Mouse (Mus musculus) left cerebral cortex, adult 2 months (tissue): Measurements from ENCODE around the gene Il9. TPM values are rescaled to one million over a fixed set of nuclear protein-coding genes. Genes with fewer than 3 reads are reported as not detected.

Experiments
- DNase-seq, 2 experiments: peaks; one replicate each; pipeline ENCODE4 v3.0.0; 2021 to 2022; ENCODE audit warnings: low spot score in 2 of 2, mixed read lengths in 1 of 2; ENCODE audit errors: extremely low spot score in 1 of 2
- H3K27ac ChIP-seq: fragments of 200-600 bp; 2 replicates; pipeline ENCODE4 v1.8.1; 2022
- H3K4me3 ChIP-seq: fragments of 200-600 bp; 2 replicates; pipeline ENCODE4 v1.8.1; 2022
- CTCF ChIP-seq: fragments of 200-600 bp; IDR thresholded peaks from 2 replicates; pipeline ENCODE4 v1.8.1; 2022; ENCODE audit warnings: antibody characterized with exemption, mild to moderate bottlenecking, moderate library complexity
- intact Hi-C: fragments of 180-260 bp; cut with DNase I; formaldehyde crosslinking; loops from one replicate; pipeline ENCODE4 v1.15.1; 2025
- total RNA-seq, 2 experiments: library from RNA; stranded (reverse); gene quantifications; 2 replicates each; pipeline ENCODE4 v1.2.3; 2021

Gene Il9
- total RNA-seq, 2 experiments from 2014 or later = not detected

DNA sequence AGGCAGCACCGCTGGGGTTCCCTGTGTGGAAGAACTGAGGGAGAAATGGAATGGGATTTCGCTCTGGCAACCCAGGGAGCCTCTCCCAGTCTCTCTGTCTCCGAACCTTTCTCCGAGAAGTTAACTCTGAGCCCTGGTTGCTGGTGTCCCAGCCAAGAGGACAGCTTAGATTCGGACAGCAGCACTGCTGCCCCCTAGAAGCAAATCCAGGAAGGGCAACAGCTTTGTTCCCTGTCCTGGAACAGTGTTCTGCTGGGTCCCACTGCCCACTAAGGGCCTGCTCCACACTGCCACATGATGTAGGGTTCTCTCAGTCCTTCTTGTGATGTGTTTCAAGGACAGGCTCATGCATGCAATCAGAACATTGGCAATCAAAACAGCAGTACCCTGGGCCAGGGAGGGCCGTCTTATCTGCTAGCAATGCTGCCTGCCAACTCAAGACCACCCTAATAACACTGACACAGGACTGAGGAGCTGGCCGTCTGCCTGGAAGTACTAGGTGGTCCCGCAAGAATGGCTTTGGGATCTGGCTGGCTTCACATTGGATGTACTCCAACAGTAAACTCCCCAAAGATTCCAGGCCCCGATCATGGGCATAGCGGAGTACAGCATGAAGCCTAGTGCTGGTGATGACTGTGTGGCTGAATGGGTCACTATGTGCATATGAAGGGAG, 46.3 kb downstream of the Il9 start:
- no peak overlapping the region for H3K4me3 ChIP-seq
- H3K27ac ChIP-seq = no peak overlapping the region
- intact Hi-C loops = no loop called here
- DNase-seq = no peak
- TF ChIP-seq CTCF = peak; percentile 24; the same call in 1 of the 2 replicates

DNA sequence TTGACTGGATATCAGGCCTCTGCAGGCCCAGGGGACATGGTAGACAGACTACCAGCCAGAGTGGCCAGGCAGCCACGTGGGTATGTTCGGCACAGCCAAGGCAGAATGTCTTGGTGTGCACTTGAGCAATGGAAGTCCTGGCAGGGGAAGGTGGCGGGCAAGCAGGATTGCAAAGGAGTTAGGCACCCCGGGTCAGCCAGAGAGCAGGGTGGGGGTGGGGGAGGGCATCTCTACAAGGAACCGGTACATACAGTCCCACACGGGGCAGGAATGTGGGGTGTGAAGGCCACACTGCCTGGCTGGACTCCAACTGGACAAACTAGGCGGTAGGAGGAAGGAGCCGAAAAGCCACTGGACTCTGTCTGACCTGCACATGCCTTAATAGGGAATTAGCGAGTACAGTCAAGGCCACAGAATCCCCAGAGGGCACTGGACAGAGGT, 47.7 kb downstream of the Il9 start:
- TF ChIP-seq CTCF = no peak
- H3K4me3 ChIP-seq = no peak overlapping the region
- DNase-seq = no peak
- intact Hi-C loops = no loop called here
- H3K27ac ChIP-seq = no peak overlapping the region

DNA sequence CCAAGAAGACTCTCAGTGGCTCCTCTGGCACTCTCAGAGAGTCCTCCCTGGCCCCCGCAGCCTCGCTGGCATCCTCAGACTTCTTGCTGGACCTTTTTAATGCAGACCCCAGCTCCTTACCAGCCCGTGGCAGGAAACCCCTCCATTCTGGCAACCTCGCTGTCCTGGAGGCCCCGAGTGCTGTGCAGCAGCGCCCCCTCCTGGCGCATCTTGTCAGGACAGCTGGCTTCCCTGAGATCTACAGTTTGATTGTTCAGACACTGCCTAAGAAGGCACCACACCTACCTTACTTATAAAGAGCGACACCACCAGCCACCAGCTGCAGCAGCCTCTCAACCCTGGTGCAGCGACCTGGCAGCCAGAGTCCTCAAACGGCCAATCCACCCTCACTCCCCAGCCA, 48.6 kb downstream of the Il9 start:
- peak; percentile 79 for TF ChIP-seq CTCF
- intact Hi-C loops = no loop called here

DNA sequence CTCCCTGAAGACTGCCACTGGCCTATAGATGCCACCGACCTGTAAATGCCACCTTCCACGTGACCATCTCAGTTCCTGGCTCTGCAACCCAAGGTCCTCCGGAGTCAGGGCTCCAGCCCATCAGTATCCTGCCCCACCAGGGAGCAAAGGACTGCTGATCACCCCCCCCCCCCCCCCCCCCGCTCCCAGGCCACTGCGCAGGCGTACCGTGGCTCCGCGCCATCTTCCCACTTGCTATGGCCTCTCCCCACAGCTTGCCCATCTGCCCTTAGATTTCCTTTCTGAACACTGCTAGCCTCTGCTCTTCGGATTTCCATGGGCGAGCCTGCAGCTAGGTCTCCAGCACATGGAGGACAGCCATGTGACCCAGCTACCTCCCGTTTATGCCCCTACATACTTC, 49.5 kb downstream of the Il9 start:
- H3K4me3 ChIP-seq = no peak overlapping the region
- H3K27ac ChIP-seq = no peak overlapping the region
- DNase-seq = no peak
- intact Hi-C loops = no loop called here
- no peak for TF ChIP-seq CTCF

More for the DNA sequence above, 48.6 kb downstream of the Il9 start:
- no peak overlapping the region for H3K4me3 ChIP-seq
- peak; percentile 59 to 68 for DNase-seq
- H3K27ac ChIP-seq = no peak overlapping the region

Other genes with a start within 250 kb of the Il9 start
- not detected for gene Neurog1, start 230.1 kb downstream of the Il9 start, total RNA-seq
- 100 to 1,000 TPM; 135 to 143 TPM for gene Cxcl14, start 185.7 kb downstream of the Il9 start, total RNA-seq
- not detected for gene Gm3045, start 55.7 kb downstream of the Il9 start, total RNA-seq
- not detected for gene Slc25a48, start 43.9 kb downstream of the Il9 start, total RNA-seq
- gene Fbxl21, start 40.2 kb upstream of the Il9 start, total RNA-seq = 1 to 10 TPM; 6.8 to 7.3 TPM
- gene Lect2, start 66.3 kb upstream of the Il9 start, total RNA-seq = not detected
- gene Tgfbi, start 127.3 kb upstream of the Il9 start, total RNA-seq = 1 to 10 TPM; 3.8 to 5.1 TPM
- 10 to 100 TPM; 20.6 to 24.3 TPM for gene Smad5, start 220.8 kb upstream of the Il9 start, total RNA-seq